In the genomic region with DNA sequence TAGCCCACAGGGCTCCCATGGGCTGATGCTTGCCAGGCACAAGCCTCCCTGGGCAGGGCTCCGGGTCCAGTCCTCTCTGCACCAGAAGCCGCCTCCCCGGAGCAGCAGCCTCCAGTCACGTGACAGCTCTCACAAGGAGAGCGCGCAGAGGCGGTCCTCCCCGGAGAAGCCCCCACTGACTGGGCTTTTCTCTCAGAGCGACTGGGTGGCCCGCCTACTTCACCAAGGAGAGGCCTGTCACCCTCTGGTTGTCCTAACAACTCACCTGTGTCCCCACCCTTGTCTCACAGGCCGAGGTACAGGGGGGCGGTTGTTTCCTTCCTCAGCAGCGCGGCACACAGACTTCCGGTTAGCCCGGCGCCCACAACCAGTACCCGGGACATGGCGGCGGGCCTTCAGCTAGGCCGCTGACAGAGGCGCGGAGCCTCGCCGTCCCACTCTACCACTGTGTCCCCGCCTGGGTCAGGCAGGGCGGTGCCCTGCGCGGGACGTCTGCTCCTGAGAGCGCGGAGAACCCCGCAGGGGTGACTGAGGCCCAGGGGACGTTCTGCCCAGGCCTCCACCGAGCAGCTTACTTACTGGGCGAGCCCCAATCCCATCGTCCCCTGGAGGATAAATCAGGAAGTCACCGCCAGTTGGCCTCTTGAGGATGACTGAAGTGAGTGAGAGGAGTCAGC, we compare ENCODE assay signal across 8 mouse cellular contexts. TPM values are rescaled to one million over a fixed set of nuclear protein-coding genes. Genes with fewer than 3 reads are reported as not detected.
DNase-seq lines count a peak whose midpoint lies in the region; ATAC-seq lines count a peak whose summit lies in the region.
"Not testable (repeated sequence)": the region's sequence is repeated elsewhere in the genome, so short reads cannot be mapped to it uniquely, and the experiment has no call there.

No protein-coding gene starts in this region.

- DNase-seq in adrenal gland, postnatal 36 days, result peak; percentile 43 to 59
- DNase-seq in heart, adult 18-20 months, result peak; percentile 75 to 77
- DNase-seq in kidney, adult 11 months, result peak; percentile 50
- peak; percentile 56 for DNase-seq in left cerebral cortex, postnatal 25 days (ENCODE audit: low spot score in 2 of 2)
- DNase-seq in right cerebral cortex, postnatal 14 days, result peak; percentile 35
- DNase-seq in urinary bladder, postnatal 25 days (ENCODE audit: low spot score), result peak; percentile 12

- intact Hi-C loops in left cerebral cortex, postnatal 25 days (cut with DNase I), result not testable (repeated sequence)

- not testable (repeated sequence) for H3K4me1 ChIP-seq in embryonic facial prominence, embryonic 13.5 days

- peak overlapping the region; percentile 61 for H3K4me2 ChIP-seq in embryonic facial prominence, embryonic 13.5 days

- peak; percentile 92 for ATAC-seq in embryonic facial prominence, embryonic 13.5 days (ENCODE audit: insufficient number of reproducible peaks, insufficient read depth, low FRiP score, low TSS enrichment, low read depth)
- peak; percentile 99 for ATAC-seq in megakaryocyte-erythroid progenitor cell, adult 5-6 weeks (replicated peaks; ENCODE audit: low FRiP score, low TSS enrichment, poor library complexity, severe bottlenecking)

- H3K4me3 ChIP-seq in embryonic facial prominence, embryonic 13.5 days, result peak overlapping the region; percentile 44

- not testable (repeated sequence) for H3K27me3 ChIP-seq in embryonic facial prominence, embryonic 13.5 days

- not testable (repeated sequence) for H3K36me3 ChIP-seq in embryonic facial prominence, embryonic 13.5 days

- peak overlapping the region; percentile 66 for H3K9ac ChIP-seq in embryonic facial prominence, embryonic 13.5 days

- H3K9me3 ChIP-seq in embryonic facial prominence, embryonic 13.5 days, result not testable (repeated sequence)

- not testable (repeated sequence) for H3K27ac ChIP-seq in embryonic facial prominence, embryonic 13.5 days

- 3% methylated on average over 11 of the region's 38 CpGs for whole genome bisulfite sequencing in embryonic facial prominence, embryonic 13.5 days

RNA-seq across cellular contexts. Expression of a gene that starts 35.3 kb away (rescaled TPM):
- total RNA-seq in adrenal gland, postnatal 36 days (2021), result not detected
- not detected in 2 replicates for polyA plus RNA-seq in embryonic facial prominence, embryonic 13.5 days (2015; fragmentation: Nextera tagmentation; extraction: Ambion mirVana)
- total RNA-seq in heart, adult 18-20 months (2021), result not detected
- not detected for total RNA-seq in left cerebral cortex, postnatal 25 days (2021)
- total RNA-seq in megakaryocyte-erythroid progenitor cell, adult 5-6 weeks (2014; fragmentation: Nextera tagmentation), result not detected in 2 replicates
- not detected in 2 replicates for total RNA-seq in megakaryocyte-erythroid progenitor cell, adult 5-6 weeks (2017)

Comparison
In these comparisons a context has a peak if more than half of its experiments do, and no peak if none do; other contexts are left out.
1. DNase-seq: peak in every context shown above with its lines; median percentile 76 in heart, adult 18-20 months; 56 in left cerebral cortex, postnatal 25 days; 51 in adrenal gland, postnatal 36 days; 50 in kidney, adult 11 months; 35 in right cerebral cortex, postnatal 14 days; 12 in urinary bladder, postnatal 25 days.